Mouse (Mus musculus) hindbrain, embryonic 10.5 days (tissue): ENCODE data around the gene Pax7. TPM values are rescaled to one million over a fixed set of nuclear protein-coding genes. Genes with fewer than 3 reads are reported as not detected.

Source experiments
- DNase-seq: peaks from one replicate; pipeline ENCODE4 v3.0.0-alpha.2; 2017; ENCODE audit warnings: low spot score
- H3K27ac ChIP-seq: fragments of 300-500 bp; sonication (generic); 2 replicates; pipeline ENCODE4 v1.5.1; 2016; ENCODE audit warnings: mild to moderate bottlenecking, moderate library complexity
- H3K27me3 ChIP-seq: fragments of 300-500 bp; sonication (generic); 2 replicates; pipeline ENCODE4 v1.6.1; 2016; ENCODE audit warnings: mild to moderate bottlenecking; ENCODE audit not compliant: poor library complexity, insufficient read depth, severe bottlenecking
- H3K36me3 ChIP-seq: fragments of 300-500 bp; sonication (generic); 2 replicates; pipeline ENCODE4 v1.6.1; 2016; ENCODE audit warnings: mild to moderate bottlenecking, moderate library complexity
- H3K4me1 ChIP-seq: fragments of 300-500 bp; sonication (generic); replicated peaks from 2 replicates; pipeline ENCODE4 v1.6.1; 2016; ENCODE audit warnings: mild to moderate bottlenecking
- H3K4me3 ChIP-seq: fragments of 300-500 bp; sonication (generic); 2 replicates; pipeline ENCODE4 v1.5.1; 2016; ENCODE audit warnings: mild to moderate bottlenecking, moderate library complexity
- H3K9me3 ChIP-seq: fragments of 300-500 bp; sonication (generic); 2 replicates; pipeline ENCODE4 v1.6.1; 2016; ENCODE audit warnings: mild to moderate bottlenecking, moderate library complexity
- WGBS: fragments of 180-500 bp; shearing (Covaris S2); methylation state at CpG from one replicate; pipeline ENCODE4 v1.1.7; 2016; 5-methylcytosine and 5-hydroxymethylcytosine counted together
- polyA plus RNA-seq: library from polyadenylated mRNA; unstranded; fragments of >200 nt; fragmentation: Nextera tagmentation; extraction: Ambion mirVana; gene quantifications from 2 replicates; pipeline ENCODE4 v1.2.1, GENCODE M21; 2016

Pax7 gene
- polyA plus RNA-seq, 1 experiment from 2014 or later: 2.6 TPM

- Histone ChIP-seq H3K27me3 (peaks cover 100% of the 10 kb centered on the region), H3K4me1 (peaks cover 100% of the 10 kb centered on the region), H3K27ac (peak overlapping the region; percentile 94), H3K4me3 (peak overlapping the region; percentile 52), H3K9me3 (no peaks in the 10 kb centered on the region), H3K36me3 (0 out of 2 replicates have a peak, but pooled peaks cover 2% of the 10 kb centered on the region)
- under 1% methylated on average over 22 of the region's 22 CpGs for WGBS
- no peak for DNase-seq
Measured at GRCm38 (mm10) chr4:139821071-139821470, 12.3 kb downstream of the Pax7 start.

- under 1% methylated on average over 9 of the region's 9 CpGs for WGBS
- H3K4me3 ChIP-seq: peak overlapping the region; percentile 52
- DNase-seq: peak; percentile 58
- no peaks in the 10 kb centered on the region for H3K9me3 ChIP-seq
- peak overlapping the region; percentile 94 for H3K27ac ChIP-seq
- peaks cover 99% of the 10 kb centered on the region for H3K27me3 ChIP-seq
- H3K4me1 ChIP-seq: peaks cover 92% of the 10 kb centered on the region
- H3K36me3 ChIP-seq: peaks cover 10% of the 10 kb centered on the region; the same call in 1 of the 2 replicates
Measured at GRCm38 (mm10) chr4:139819411-139820030, 13.8 kb downstream of the Pax7 start.

GRCm38 (mm10) chr4:139818163-139818562 is 15.2 kb downstream of the Pax7 start:
- WGBS: 1% methylated on average over 7 of the region's 7 CpGs
- H3K36me3 ChIP-seq: peaks cover 10% of the 10 kb centered on the region; the same call in 1 of the 2 replicates
- peaks cover 99% of the 10 kb centered on the region for H3K27me3 ChIP-seq
- H3K27ac ChIP-seq: peak overlapping the region; percentile 94
- H3K9me3 ChIP-seq: no peaks in the 10 kb centered on the region
- H3K4me1 ChIP-seq: peaks cover 88% of the 10 kb centered on the region
- peak overlapping the region; percentile 26; the same call in 1 of the 2 replicates for H3K4me3 ChIP-seq
- DNase-seq: no peak

GRCm38 (mm10) chr4:139813371-139813960 is 19.9 kb downstream of the Pax7 start:
- Histone ChIP-seq H3K27me3 (peaks cover 99% of the 10 kb centered on the region), H3K9me3 (no peaks in the 10 kb centered on the region), H3K36me3 (peaks cover 10% of the 10 kb centered on the region; the same call in 1 of the 2 replicates), H3K4me3 (no peak overlapping the region), H3K27ac (peak overlapping the region; percentile 66), H3K4me1 (peaks cover 88% of the 10 kb centered on the region)
- DNase-seq: no peak
- WGBS: 22% methylated on average over 9 of the region's 9 CpGs

GRCm38 (mm10) chr4:139811901-139812300 is 21.4 kb downstream of the Pax7 start:
- H3K27ac ChIP-seq: peak overlapping the region; percentile 87
- H3K4me1 ChIP-seq: peaks cover 86% of the 10 kb centered on the region
- peaks cover 96% of the 10 kb centered on the region for H3K27me3 ChIP-seq
- no peak for DNase-seq
- H3K4me3 ChIP-seq: no peak overlapping the region
- H3K36me3 ChIP-seq: peaks cover 10% of the 10 kb centered on the region; the same call in 1 of the 2 replicates
- H3K9me3 ChIP-seq: no peaks in the 10 kb centered on the region
- 41% methylated on average over 4 of the region's 4 CpGs for WGBS

- H3K27me3 ChIP-seq: peaks cover 96% of the 10 kb centered on the region
- no peaks in the 10 kb centered on the region for H3K9me3 ChIP-seq
- no peak for DNase-seq
- 17% methylated on average over 5 of the region's 5 CpGs for WGBS
- peak overlapping the region; percentile 29 for H3K4me3 ChIP-seq
- H3K27ac ChIP-seq: peak overlapping the region; percentile 87
- peaks cover 10% of the 10 kb centered on the region; the same call in 1 of the 2 replicates for H3K36me3 ChIP-seq
- H3K4me1 ChIP-seq: peaks cover 86% of the 10 kb centered on the region
Measured at GRCm38 (mm10) chr4:139811475-139811874, 21.9 kb downstream of the Pax7 start.

GRCm38 (mm10) chr4:139810762-139811438 is 22.4 kb downstream of the Pax7 start:
- H3K27me3 ChIP-seq: peaks cover 96% of the 10 kb centered on the region
- no peaks in the 10 kb centered on the region for H3K9me3 ChIP-seq
- H3K4me1 ChIP-seq: peaks cover 86% of the 10 kb centered on the region

GRCm38 (mm10) chr4:139809381-139809820 is 23.9 kb downstream of the Pax7 start:
- 10% methylated on average over 7 of the region's 7 CpGs for WGBS
- no peak for DNase-seq
- peaks cover 97% of the 10 kb centered on the region for H3K27me3 ChIP-seq
- peaks cover 95% of the 10 kb centered on the region for H3K4me1 ChIP-seq
- H3K4me3 ChIP-seq: no peak overlapping the region
- H3K27ac ChIP-seq: peak overlapping the region; percentile 87
- H3K9me3 ChIP-seq: no peaks in the 10 kb centered on the region
- no peaks in the 10 kb centered on the region for H3K36me3 ChIP-seq

More at GRCm38 (mm10) chr4:139810762-139811438, 22.4 kb downstream of the Pax7 start:
- H3K36me3 ChIP-seq: peaks cover 6% of the 10 kb centered on the region; the same call in 1 of the 2 replicates
- H3K27ac ChIP-seq: peak overlapping the region; percentile 87
- 2% methylated on average over 22 of the region's 22 CpGs for WGBS
- DNase-seq: peak; percentile 87
- H3K4me3 ChIP-seq: peak overlapping the region; percentile 29

- H3K27me3 ChIP-seq: peaks cover 97% of the 10 kb centered on the region
- H3K4me3 ChIP-seq: no peak overlapping the region
- WGBS: 6% methylated on average over 10 of the region's 10 CpGs
- peaks cover 95% of the 10 kb centered on the region for H3K4me1 ChIP-seq
- peak overlapping the region; percentile 86 for H3K27ac ChIP-seq
- H3K9me3 ChIP-seq: no peaks in the 10 kb centered on the region
- peak; percentile 66 for DNase-seq
- no peaks in the 10 kb centered on the region for H3K36me3 ChIP-seq
Measured at GRCm38 (mm10) chr4:139807820-139808219, 25.5 kb downstream of the Pax7 start.

GRCm38 (mm10) chr4:139807191-139807808 is 26.0 kb downstream of the Pax7 start:
- Histone ChIP-seq H3K27me3 (peaks cover 97% of the 10 kb centered on the region), H3K36me3 (no peaks in the 10 kb centered on the region), H3K9me3 (no peaks in the 10 kb centered on the region), H3K27ac (peak overlapping the region; percentile 86), H3K4me3 (peak overlapping the region; percentile 9), H3K4me1 (peaks cover 96% of the 10 kb centered on the region)
- 4% methylated on average over 14 of the region's 14 CpGs for WGBS
- DNase-seq: peak; percentile 78

- peaks cover 97% of the 10 kb centered on the region for H3K27me3 ChIP-seq
Measured at GRCm38 (mm10) chr4:139804896-139805295, 28.4 kb downstream of the Pax7 start.

GRCm38 (mm10) chr4:139803981-139804380 is 29.3 kb downstream of the Pax7 start:
- peaks cover 96% of the 10 kb centered on the region for H3K4me1 ChIP-seq

More at GRCm38 (mm10) chr4:139804896-139805295, 28.4 kb downstream of the Pax7 start:
- Histone ChIP-seq H3K4me3 (no peak overlapping the region), H3K9me3 (no peaks in the 10 kb centered on the region), H3K27ac (peak overlapping the region; percentile 86), H3K4me1 (peaks cover 96% of the 10 kb centered on the region), H3K36me3 (no peaks in the 10 kb centered on the region)
- no peak for DNase-seq
- 82% methylated on average over 8 of the region's 8 CpGs for WGBS

More at GRCm38 (mm10) chr4:139803981-139804380, 29.3 kb downstream of the Pax7 start:
- Histone ChIP-seq H3K27me3 (peaks cover 97% of the 10 kb centered on the region), H3K4me3 (no peak overlapping the region), H3K36me3 (no peaks in the 10 kb centered on the region), H3K9me3 (no peaks in the 10 kb centered on the region), H3K27ac (peak overlapping the region; percentile 86; the same call in 1 of the 2 replicates)
- WGBS: 21% methylated on average over 2 of the region's 2 CpGs
- DNase-seq: peak; percentile 54
